Mouse (Mus musculus) Muller cell, postnatal 12 days (primary cell): ENCODE results near the gene Cfh.
A peak's percentile ranks its signal among the peaks of the same experiment; 100 is the strongest.
"Not testable (repeated sequence)": the region's sequence is repeated elsewhere in the genome, so short reads cannot be mapped to it uniquely, and the experiment has no call there.

Experiments used
- DNase-seq: peaks from one replicate; pipeline ENCODE4 v3.0.0-alpha.2; 2015; ENCODE audit errors: inconsistent ontology term

Gene Cfh

DNA sequence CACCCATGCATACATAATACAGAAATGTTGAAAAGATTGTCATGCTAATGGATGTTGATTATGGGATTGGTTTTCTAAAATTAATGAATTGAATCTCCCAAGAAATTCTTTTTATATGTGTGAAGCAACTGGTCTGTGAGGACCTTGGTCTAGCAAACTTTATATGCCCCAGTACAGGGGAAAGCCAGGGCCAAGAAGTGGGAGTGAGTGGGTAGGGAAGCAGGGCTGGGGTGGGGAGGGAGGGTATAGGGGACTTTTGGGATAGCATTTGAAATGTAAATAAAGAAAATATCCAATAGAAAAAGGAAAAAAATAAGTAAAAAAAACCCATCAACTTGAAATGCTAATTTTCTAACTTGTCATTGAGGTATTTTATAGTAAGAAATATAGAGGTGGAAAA, at the start of gene Cfh:
Cfh (minus strand) TSS at position 101 of the 400 bp plus-strand sequence.
- DNase-seq = not testable (repeated sequence)

DNA sequence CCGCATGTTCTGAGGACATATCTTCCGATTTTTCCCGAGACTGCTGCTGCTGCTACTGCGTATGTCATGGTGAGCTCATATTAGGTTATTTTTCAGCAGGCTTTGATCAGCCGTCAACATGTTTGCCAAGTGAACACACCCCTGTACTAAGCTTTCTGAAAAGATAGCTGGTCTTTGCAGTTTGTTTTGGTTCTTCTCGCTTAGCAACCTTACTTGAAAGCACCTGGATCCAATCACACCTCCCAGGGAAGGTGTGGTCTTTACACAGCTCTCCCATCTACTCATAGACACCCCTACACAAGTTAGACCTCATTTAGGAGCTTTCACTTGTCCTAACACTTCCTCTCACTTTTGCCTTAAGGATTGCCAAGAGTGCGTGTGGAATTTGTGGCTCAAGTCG, 43.1 kb upstream of the Cfh start:
- DNase-seq = no peak

GRCm38 (mm10) chr1:140225221-140225620, 41.7 kb upstream of the Cfh start:
- no peak for DNase-seq

DNA sequence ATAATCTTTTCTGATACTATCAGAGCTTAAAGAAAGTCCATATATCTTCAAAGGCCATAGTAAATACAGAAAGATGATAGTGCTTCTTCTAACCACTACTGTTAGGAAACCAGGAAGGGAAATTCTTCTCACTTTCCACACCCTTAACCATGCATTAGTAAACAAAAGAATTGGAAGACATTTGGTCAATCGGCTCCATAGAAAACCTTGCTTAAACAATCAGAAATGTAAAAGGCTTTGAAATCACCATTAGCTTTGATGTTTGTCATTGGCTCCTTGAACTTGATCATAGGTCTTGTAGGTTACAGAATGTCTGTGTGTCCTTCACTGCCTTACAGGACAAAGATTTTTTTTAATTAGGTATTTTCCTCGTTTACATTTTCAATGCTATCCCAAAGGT, 21.8 kb upstream of the Cfh start:
- no peak for DNase-seq

GRCm38 (mm10) chr1:140188500-140188899, 4.9 kb upstream of the Cfh start:
- DNase-seq = not testable (repeated sequence)

DNA sequence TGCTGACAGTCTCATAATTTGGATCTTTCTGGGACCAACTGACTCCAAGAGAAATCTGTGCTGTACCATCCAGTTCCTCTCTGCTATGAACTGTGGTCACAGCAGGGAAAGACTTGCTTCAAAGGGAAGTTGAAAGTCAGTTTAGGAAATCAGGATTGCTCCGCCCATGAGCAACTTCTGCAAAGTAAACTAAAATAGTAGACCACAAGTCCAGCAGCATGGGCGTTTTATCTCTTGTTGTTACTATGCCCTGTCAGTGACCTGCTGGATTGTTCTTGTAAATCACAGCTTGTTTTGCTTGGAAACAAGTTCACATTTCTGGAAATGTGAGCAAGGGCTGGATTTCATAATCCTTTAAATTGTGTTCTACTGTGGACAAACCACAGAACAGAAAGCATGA, 356 bp downstream of the Cfh start:
- DNase-seq = peak; percentile 42

GRCm38 (mm10) chr1:140180125-140180524, 3.4 kb downstream of the Cfh start:
- DNase-seq = peak; percentile 72

DNA sequence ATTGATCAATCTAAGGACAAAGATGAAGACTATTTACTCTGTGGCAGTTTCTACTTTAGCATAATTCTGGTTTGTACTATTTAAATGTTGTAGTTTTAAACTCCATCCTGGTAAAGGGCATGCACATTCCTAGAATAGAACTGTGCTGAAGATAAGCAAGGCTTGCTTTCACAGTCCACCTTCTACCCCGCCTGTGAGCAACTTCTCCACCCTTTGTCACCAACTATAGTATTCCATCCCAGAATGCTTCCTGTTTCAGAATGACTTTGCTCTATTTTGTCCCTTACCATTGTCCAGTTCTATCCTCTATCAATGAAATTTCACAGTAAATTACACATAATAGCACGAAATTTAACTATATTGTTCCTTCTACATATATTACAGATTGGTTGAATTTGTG, 8.1 kb downstream of the Cfh start:
- no peak for DNase-seq

- DNase-seq = peak; percentile 16
These were observed 11.9 kb downstream of the Cfh start for GRCm38 (mm10) chr1:140171581-140172154.

DNA sequence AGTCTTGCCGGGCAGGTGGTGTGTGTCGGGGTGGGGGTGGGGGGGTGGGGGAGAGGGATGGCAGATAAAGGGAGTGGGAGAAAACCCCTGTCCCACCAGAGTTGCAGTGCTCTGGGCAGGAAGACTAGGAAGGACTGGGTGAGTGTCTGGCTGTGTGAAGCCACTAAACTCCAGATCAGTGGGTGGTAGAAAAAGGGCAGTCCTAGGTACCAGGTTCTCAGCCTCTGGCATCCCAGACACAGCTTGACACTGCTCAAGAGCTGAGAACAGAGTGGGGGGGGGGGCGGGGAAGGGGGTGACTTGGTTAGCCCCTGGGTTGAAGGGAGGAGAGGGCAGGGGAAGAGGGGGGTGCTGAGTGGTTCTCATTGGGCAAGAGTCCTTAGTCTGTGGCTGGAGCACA, 24.6 kb downstream of the Cfh start:
- no peak for DNase-seq

- no peak for DNase-seq
These were observed 114.1 kb downstream of the Cfh start for GRCm38 (mm10) chr1:140069471-140069870.
